8 mouse cellular contexts compared by ENCODE assay signal in genomic region chr5:114153490-114153889, GRCm38 (mm10). TPM values are rescaled to one million over a fixed set of nuclear protein-coding genes. Genes with fewer than 3 reads are reported as not detected.
DNase-seq lines count a peak whose midpoint lies in the region; ATAC-seq and TF ChIP-seq lines count a peak whose summit lies in the region.

No protein-coding gene starts in this region.

- H3K27me3 ChIP-seq in hindbrain, postnatal 0 days (ENCODE audit: insufficient read depth, low read length): no peaks in the 10 kb centered on the region

- H3K4me3 ChIP-seq in layer of hippocampus, adult 2 months: no peak overlapping the region
- 0 out of 2 replicates have a peak overlapping the region, but pooled peaks have one; percentile 19 for H3K4me3 ChIP-seq in hindbrain, postnatal 0 days (ENCODE audit: low read length)

- peak; percentile 50; the same call in 1 of the 2 replicates for ATAC-seq in common myeloid progenitor, adult 5-6 weeks (replicated peaks; ENCODE audit: low read depth, poor library complexity, severe bottlenecking)
- peak; percentile 59; the same call in 1 of the 2 replicates for ATAC-seq in hindbrain, postnatal 0 days
- ATAC-seq in megakaryocyte progenitor cell, adult 5-6 weeks (replicated peaks; ENCODE audit: poor library complexity): peak; percentile 52; the same call in 1 of the 2 replicates

- peak overlapping the region; percentile 34; the same call in 1 of the 2 replicates for H3K4me2 ChIP-seq in hindbrain, postnatal 0 days (ENCODE audit: low read depth, low read length)

- H3K36me3 ChIP-seq in hindbrain, postnatal 0 days (ENCODE audit: insufficient read depth, low read length): no peaks in the 10 kb centered on the region

- DNase-seq in layer of hippocampus, adult 2 months (ENCODE audit: low spot score in 2 of 2): no peak
- DNase-seq in layer of hippocampus, postnatal 10 days (ENCODE audit: low spot score in 2 of 2): no peak
- peak; percentile 61 for DNase-seq in hindbrain, postnatal 0 days (ENCODE audit: low spot score)
- DNase-seq in frontal cortex, postnatal 10 days (ENCODE audit: low spot score in 2 of 2): no peak
- no peak for DNase-seq in cerebellum, adult 18-20 months
- DNase-seq in spleen, postnatal 10 days (ENCODE audit: low spot score in 2 of 2): no peak

- TF ChIP-seq CTCF in layer of hippocampus, adult 2 months (conservative IDR thresholded peaks at IDR 0.05): peak; percentile 72
- TF ChIP-seq CTCF in hindbrain, postnatal 0 days (IDR thresholded peaks at IDR 0.05; ENCODE audit: low read depth): peak; percentile 72

- no peaks in the 10 kb centered on the region for H3K4me1 ChIP-seq in hindbrain, postnatal 0 days (ENCODE audit: insufficient read depth, low read length)

- 5% methylated on average over 12 of the region's 12 CpGs for WGBS in hindbrain, postnatal 0 days

- H3K27ac ChIP-seq in layer of hippocampus, adult 2 months: no peak overlapping the region
- no peak overlapping the region for H3K27ac ChIP-seq in hindbrain, postnatal 0 days

- H3K9ac ChIP-seq in hindbrain, postnatal 0 days (replicated peaks; ENCODE audit: low read length): no peak overlapping the region

- no peaks in the 10 kb centered on the region for H3K9me3 ChIP-seq in hindbrain, postnatal 0 days (ENCODE audit: low read length)

RNA-seq across cellular contexts. Expression of gene Acacb, which starts 7.2 kb away (rescaled TPM):
- total RNA-seq in layer of hippocampus, adult 2 months (2021): 1 to 10 TPM; 5.3 to 7.8 TPM
- total RNA-seq in layer of hippocampus, postnatal 10 days (2021): 1 to 10 TPM; 4.9 to 5.5 TPM
- total RNA-seq in common myeloid progenitor, adult 5-6 weeks (2017): 0.49 and 0.87 TPM in 2 replicates
- 3.4 and 7.0 TPM in 2 replicates for total RNA-seq in hindbrain, postnatal 0 days (2014; rRNA removed)
- 5.1 and 6.1 TPM in 2 replicates for polyA plus RNA-seq in hindbrain, postnatal 0 days (2015; fragmentation: Nextera tagmentation; extraction: Ambion mirVana)
- 0.24 and 0.30 TPM in 2 replicates for total RNA-seq in megakaryocyte progenitor cell, adult 5-6 weeks (2015)
- 0.08 and 0.37 TPM in 2 replicates for total RNA-seq in megakaryocyte progenitor cell, adult 5-6 weeks (2017)

RNA-seq across cellular contexts. Expression of gene Ung, which starts 23.3 kb away (rescaled TPM):
- total RNA-seq in layer of hippocampus, adult 2 months (2021): 1 to 10 TPM; 2.4 to 2.5 TPM
- total RNA-seq in layer of hippocampus, postnatal 10 days (2021): 1 to 10 TPM; 4.3 to 5.4 TPM
- total RNA-seq in common myeloid progenitor, adult 5-6 weeks (2017): 27.6 and 35.1 TPM in 2 replicates
- total RNA-seq in hindbrain, postnatal 0 days (2014; rRNA removed): 13.8 and 15.5 TPM in 2 replicates
- polyA plus RNA-seq in hindbrain, postnatal 0 days (2015; fragmentation: Nextera tagmentation; extraction: Ambion mirVana): 13.8 and 14.0 TPM in 2 replicates
- total RNA-seq in megakaryocyte progenitor cell, adult 5-6 weeks (2015): 9.9 and 10.8 TPM in 2 replicates
- total RNA-seq in megakaryocyte progenitor cell, adult 5-6 weeks (2017): 20.6 and 25.2 TPM in 2 replicates

RNA-seq across cellular contexts. Expression of gene Alkbh2, which starts 25.5 kb away (rescaled TPM):
- total RNA-seq in layer of hippocampus, adult 2 months (2021): 1 to 10 TPM; 4.8 to 5.1 TPM
- total RNA-seq in layer of hippocampus, postnatal 10 days (2021): 1 to 10 TPM; 4.1 to 5.5 TPM
- total RNA-seq in common myeloid progenitor, adult 5-6 weeks (2017): 3.6 and 11.5 TPM in 2 replicates
- 3.1 and 9.5 TPM in 2 replicates for total RNA-seq in hindbrain, postnatal 0 days (2014; rRNA removed)
- polyA plus RNA-seq in hindbrain, postnatal 0 days (2015; fragmentation: Nextera tagmentation; extraction: Ambion mirVana): 7.6 and 8.0 TPM in 2 replicates
- 6.0 and 7.0 TPM in 2 replicates for total RNA-seq in megakaryocyte progenitor cell, adult 5-6 weeks (2015)
- total RNA-seq in megakaryocyte progenitor cell, adult 5-6 weeks (2017): 5.7 and 5.9 TPM in 2 replicates
